Mouse (Mus musculus) urinary bladder, postnatal 25 days (tissue): ENCODE data around the gene Olfr1156.

Experiments
- DNase-seq: peaks from one replicate; pipeline ENCODE4 v3.0.0; 2022; ENCODE audit warnings: low spot score

Gene Olfr1156

DNA sequence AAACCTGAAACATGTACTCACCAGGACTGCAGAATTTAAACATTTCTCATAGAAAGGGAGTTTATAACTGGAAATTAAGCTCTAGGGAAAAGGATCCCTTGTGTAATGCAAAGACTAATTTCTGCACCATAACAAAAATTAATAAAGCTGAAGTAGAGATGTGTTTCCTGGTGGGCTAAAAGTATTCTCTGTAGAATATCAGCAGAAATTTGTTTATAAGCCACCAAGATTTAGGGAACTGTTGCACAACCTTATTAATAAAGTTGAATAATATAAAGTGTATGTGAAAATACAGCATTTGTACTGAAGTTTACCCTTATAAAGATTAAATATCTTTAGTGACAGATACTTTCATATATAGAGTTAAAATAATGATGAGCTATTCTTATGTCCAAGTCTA is at the start of gene Olfr1156:
TSS of gene Olfr1156 (minus strand) at position 101 of the 400 bp plus-strand sequence.
- no peak for DNase-seq

- DNase-seq = no peak
These were observed 36.9 kb upstream of the Olfr1156 start, which contains the start of gene Olfr1158 for GRCm38 (mm10) chr2:87989813-87990212. Gene Olfr1158, plus strand, starts transcription at chr2:87990113.

- DNase-seq = no peak
These were observed 21.7 kb upstream of the Olfr1156 start, which contains the start of gene Olfr74 for GRCm38 (mm10) chr2:87974563-87974962. Gene Olfr74, minus strand, starts transcription at chr2:87974663.

GRCm38 (mm10) chr2:87968199-87968598 is 15.3 kb upstream of the Olfr1156 start, which contains the start of gene Olfr1157:
Gene Olfr1157, minus strand, starts transcription at chr2:87968299.
- no peak for DNase-seq

DNA sequence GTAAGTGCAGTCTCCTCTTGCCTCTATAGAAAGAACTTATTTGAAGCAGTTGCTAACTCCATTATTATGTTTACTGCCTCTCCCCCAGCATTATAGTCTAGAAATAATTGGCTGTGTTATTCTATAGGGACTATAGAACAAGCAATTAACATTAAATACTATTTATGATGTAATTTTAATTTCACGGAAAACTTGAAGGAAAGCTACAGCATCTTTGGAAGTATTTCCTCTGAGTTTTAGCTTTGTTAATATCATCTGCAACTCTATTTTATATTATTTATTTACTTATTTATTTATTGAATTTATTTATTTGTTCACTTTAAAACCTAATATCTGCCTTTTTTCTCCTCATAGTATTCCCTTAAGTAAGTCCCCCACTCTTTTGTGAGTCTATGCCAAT is 7.9 kb downstream of the Olfr1156 start, which contains the start of gene Olfr1155:
TSS of gene Olfr1155 (minus strand) at position 101 of the 400 bp plus-strand sequence.
- DNase-seq = no peak

GRCm38 (mm10) chr2:87905066-87905465 is 47.8 kb downstream of the Olfr1156 start, which contains the start of gene Olfr1154:
Gene Olfr1154, minus strand, starts transcription at chr2:87905166.
- DNase-seq = no peak
